Comparison of ENCODE assay signal across 28 mouse cellular contexts in the genomic region with DNA sequence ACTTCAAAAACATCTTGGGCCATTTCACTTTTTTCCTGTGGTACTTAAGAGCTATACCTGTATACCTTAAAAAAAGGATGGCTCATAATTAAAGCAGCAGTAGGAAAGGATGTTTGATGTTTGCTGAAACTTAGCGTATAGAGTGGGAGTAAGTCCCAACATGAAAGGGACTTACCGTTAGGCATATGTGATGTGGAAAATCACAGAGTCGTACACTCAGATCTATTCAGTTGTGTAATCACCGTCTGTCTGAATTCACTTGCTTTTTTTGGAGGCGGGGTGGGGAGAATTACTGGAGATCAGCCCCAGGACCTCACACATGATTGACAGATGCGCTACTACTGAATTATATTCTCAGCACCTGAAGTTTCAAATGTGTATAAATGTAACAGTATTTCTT.
DNase-seq lines count a peak whose midpoint lies in the region; ATAC-seq and TF ChIP-seq lines count a peak whose summit lies in the region.
"Had no signal": no experiment of that assay in that cellular context is flagged by ENCODE, and none has a peak within 500 bp of the region (broad histone marks: within the 10 kb centered on the region; RNA-seq: fewer than 3 reads in every experiment).

No protein-coding gene starts in this region.

- no peak for DNase-seq in forebrain, embryonic 11.5 days (ENCODE audit: low spot score)
- DNase-seq in heart, adult 2 months, result no peak
- no peak for DNase-seq in heart, postnatal 25 days (ENCODE audit: low spot score)
- no peak for DNase-seq in left cerebral cortex, adult 2 months (ENCODE audit: extremely low spot score in 1 of 2, low spot score in 2 of 2)
- DNase-seq in left cerebral cortex, adult 11 months (ENCODE audit: low spot score), result no peak
- no peak for DNase-seq in thymus, postnatal 14 days
- DNase-seq: adrenal gland, postnatal 25 days; cerebellum, adult 8-10 months; cerebellum, postnatal 36 days; gastrocnemius, postnatal 25 days; kidney, adult 9 months; kidney, postnatal 10 days; liver, embryonic 13.5 days; lung, adult 18-20 months; right cerebral cortex, postnatal 25 days; thymus, postnatal 25 days had no signal

- TF ChIP-seq EP300 in heart, adult 2 months (IDR thresholded peaks at IDR 0.05; ENCODE audit: insufficient read depth, low read depth, low read length), result no peak

- no peaks in the 10 kb centered on the region for H3K79me2 ChIP-seq in heart, adult 2 months (replicated peaks; ENCODE audit: control insufficient read depth, insufficient read depth, low read length)

- H3K36me3 ChIP-seq in forebrain, embryonic 12.5 days (replicated peaks), result peaks cover 7% of the 10 kb centered on the region
- no peaks in the 10 kb centered on the region for H3K36me3 ChIP-seq in forebrain, embryonic 11.5 days (ENCODE audit: control insufficient read depth, insufficient read depth, low read length)
- H3K36me3 ChIP-seq in heart, adult 2 months (ENCODE audit: control insufficient read depth, insufficient read depth, low read length), result no peaks in the 10 kb centered on the region
- H3K36me3 ChIP-seq: heart, embryonic 12.5 days; stomach, embryonic 15.5 days had no signal

- TF ChIP-seq POLR2A in heart, adult 2 months (IDR thresholded peaks at IDR 0.05; ENCODE audit: insufficient read depth, low read depth, low read length), result no peak

- no peak for TF ChIP-seq CTCF in heart, adult 2 months (IDR thresholded peaks at IDR 0.05)
- no peak for TF ChIP-seq CTCF in left cerebral cortex, adult 2 months (IDR thresholded peaks at IDR 0.05)

- intact Hi-C loops in heart, adult 2 months (cut with DNase I), result loop anchor here (10.0 kb wide), 1 partner anchor 90 kb away; no protein-coding TSS in a partner anchor
- intact Hi-C loops in heart, postnatal 25 days (cut with DNase I), result loop anchor here (10.0 kb wide), 1 partner anchor 90 kb away; no protein-coding TSS in a partner anchor
- intact Hi-C loops in left cerebral cortex, adult 2 months (cut with DNase I), result no loop called here

- no peak overlapping the region for H3K9ac ChIP-seq in forebrain, embryonic 12.5 days
- H3K9ac ChIP-seq in forebrain, embryonic 11.5 days (ENCODE audit: low read length), result no peak overlapping the region
- H3K9ac ChIP-seq in heart, adult 2 months (ENCODE audit: low read depth, low read length), result no peak overlapping the region
- H3K9ac ChIP-seq: embryonic facial prominence, embryonic 12.5 days; heart, embryonic 12.5 days; limb, embryonic 15.5 days; liver, embryonic 13.5 days; midbrain, embryonic 13.5 days; neural tube, embryonic 15.5 days; stomach, embryonic 15.5 days had no signal

- H3K4me3 ChIP-seq in forebrain, embryonic 12.5 days (replicated peaks), result no peak overlapping the region
- no peak overlapping the region for H3K4me3 ChIP-seq in forebrain, embryonic 11.5 days (ENCODE audit: low read depth, low read length)
- no peak overlapping the region for H3K4me3 ChIP-seq in heart, adult 2 months
- no peak overlapping the region for H3K4me3 ChIP-seq in left cerebral cortex, adult 2 months
- H3K4me3 ChIP-seq: embryonic facial prominence, embryonic 12.5 days; heart, embryonic 12.5 days; limb, embryonic 10.5 days; limb, embryonic 15.5 days; liver, embryonic 13.5 days; midbrain, embryonic 13.5 days; neural tube, embryonic 15.5 days; stomach, embryonic 15.5 days had no signal

- no peaks in the 10 kb centered on the region for H3K9me3 ChIP-seq in forebrain, embryonic 12.5 days
- no peaks in the 10 kb centered on the region for H3K9me3 ChIP-seq in forebrain, embryonic 11.5 days (ENCODE audit: control insufficient read depth, low read length)
- H3K9me3 ChIP-seq: embryonic facial prominence, embryonic 12.5 days; heart, embryonic 12.5 days; limb, embryonic 10.5 days; limb, embryonic 15.5 days; liver, embryonic 13.5 days; midbrain, embryonic 13.5 days; neural tube, embryonic 15.5 days; stomach, embryonic 15.5 days had no signal

- H3K27me3 ChIP-seq in forebrain, embryonic 12.5 days, result no peaks in the 10 kb centered on the region
- no peaks in the 10 kb centered on the region for H3K27me3 ChIP-seq in forebrain, embryonic 11.5 days (ENCODE audit: control insufficient read depth, insufficient read depth, low read length)
- H3K27me3 ChIP-seq in heart, adult 2 months (ENCODE audit: control insufficient read depth, insufficient read depth, low read length), result no peaks in the 10 kb centered on the region
- H3K27me3 ChIP-seq: embryonic facial prominence, embryonic 12.5 days; heart, embryonic 12.5 days; limb, embryonic 15.5 days; liver, embryonic 13.5 days; midbrain, embryonic 13.5 days; neural tube, embryonic 15.5 days; stomach, embryonic 15.5 days had no signal

- 67% methylated on average over 6 of the region's 6 CpGs for WGBS in forebrain, embryonic 12.5 days
- WGBS in forebrain, embryonic 11.5 days, result 81% methylated on average over 6 of the region's 6 CpGs
- WGBS in heart, adult 2 months, result 82% methylated on average over 6 of the region's 6 CpGs

- no peaks in the 10 kb centered on the region for H3K4me1 ChIP-seq in forebrain, embryonic 12.5 days
- no peaks in the 10 kb centered on the region for H3K4me1 ChIP-seq in forebrain, embryonic 11.5 days (replicated peaks; ENCODE audit: control insufficient read depth, insufficient read depth, low read length)
- peaks cover 2% of the 10 kb centered on the region; the same call in 1 of the 2 replicates for H3K4me1 ChIP-seq in heart, adult 2 months (ENCODE audit: control insufficient read depth, insufficient read depth, low read length)
- H3K4me1 ChIP-seq: embryonic facial prominence, embryonic 12.5 days; limb, embryonic 10.5 days; liver, embryonic 13.5 days; midbrain, embryonic 13.5 days; neural tube, embryonic 15.5 days; stomach, embryonic 15.5 days had no signal

- no peak overlapping the region for H3K27ac ChIP-seq in forebrain, embryonic 12.5 days
- H3K27ac ChIP-seq in forebrain, embryonic 11.5 days (ENCODE audit: low read depth, low read length), result no peak overlapping the region
- H3K27ac ChIP-seq in heart, adult 2 months, result peak overlapping the region; percentile 59
- peak overlapping the region; percentile 28 for H3K27ac ChIP-seq in left cerebral cortex, adult 2 months
- H3K27ac ChIP-seq: embryonic facial prominence, embryonic 12.5 days; limb, embryonic 10.5 days; limb, embryonic 15.5 days; liver, embryonic 13.5 days; macrophage; midbrain, embryonic 13.5 days; neural tube, embryonic 15.5 days; stomach, embryonic 15.5 days had no signal

- no peak overlapping the region for H3K4me2 ChIP-seq in forebrain, embryonic 12.5 days
- H3K4me2 ChIP-seq in forebrain, embryonic 11.5 days (ENCODE audit: low read depth, low read length, severe bottlenecking), result no peak overlapping the region
- H3K4me2 ChIP-seq: embryonic facial prominence, embryonic 12.5 days; heart, embryonic 12.5 days; limb, embryonic 15.5 days; liver, embryonic 13.5 days; midbrain, embryonic 13.5 days; neural tube, embryonic 15.5 days; stomach, embryonic 15.5 days had no signal

- peak; percentile 27; the same call in 1 of the 2 replicates for ATAC-seq in forebrain, embryonic 12.5 days (ENCODE audit: low FRiP score)
- ATAC-seq in forebrain, embryonic 11.5 days (replicated peaks; ENCODE audit: low FRiP score), result no peak
- peak; percentile 63 for ATAC-seq in inflammation-experienced regulatory T-cells, adult 6 months
- ATAC-seq: intestine, postnatal 0 days; lung, postnatal 0 days; midbrain, embryonic 13.5 days had no signal

Comparison
In these comparisons a context has a peak if more than half of its experiments do, and no peak if none do; other contexts are left out.
1. H3K27ac ChIP-seq: peak in heart, adult 2 months (single experiment) and left cerebral cortex, adult 2 months (single experiment); none in forebrain, embryonic 12.5 days (single experiment) and forebrain, embryonic 11.5 days (single experiment).